Mouse (Mus musculus) lung, postnatal 4 days (tissue): ENCODE results near the gene Banp.

ENCODE experiments used
- DNase-seq, 2 experiments: peaks; one replicate each; pipeline ENCODE4 v3.0.0; 2021

Gene Banp

GRCm38 (mm10) chr8:121987892-121988291, 38.3 kb downstream of the Banp start:
- DNase-seq, result peak in 1 of 2 experiments; percentile 60

DNA sequence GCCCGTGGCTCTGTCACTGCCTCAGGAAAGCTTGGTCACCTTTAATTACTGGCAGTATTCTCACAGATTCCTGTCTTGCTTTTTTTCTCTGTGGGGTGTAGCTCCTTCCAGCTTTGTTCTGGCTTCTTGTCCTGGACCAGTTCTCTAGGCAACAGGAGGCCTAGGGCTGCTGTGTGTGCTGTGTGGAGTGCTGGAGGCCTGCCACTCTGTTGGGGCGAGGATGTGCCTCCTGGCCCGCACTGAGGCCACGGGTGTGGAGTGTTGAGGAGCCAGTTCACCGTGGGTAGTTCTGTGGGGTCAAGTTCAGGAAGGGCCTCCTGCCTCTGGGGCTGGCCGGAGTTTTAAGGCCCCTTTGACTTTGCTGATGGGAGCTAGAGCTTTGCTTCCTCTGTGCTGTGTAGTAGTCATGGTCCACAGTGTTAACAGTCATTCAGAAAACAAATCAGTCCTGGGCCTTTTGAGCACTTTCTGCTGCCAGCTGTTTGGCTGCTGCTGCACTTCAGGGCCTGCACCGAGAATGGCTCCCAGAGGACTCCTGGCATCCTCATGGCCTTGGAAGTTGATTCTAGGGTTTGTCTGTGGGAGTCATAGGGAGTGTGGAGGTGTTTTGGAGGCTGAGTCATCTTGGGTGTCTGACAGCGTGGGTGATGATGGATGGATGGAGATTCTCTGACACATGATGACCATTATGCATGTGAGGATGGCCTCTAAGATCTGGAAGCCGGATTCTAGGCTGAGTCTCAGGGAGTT, 41.1 kb downstream of the Banp start:
- no peak for DNase-seq

DNA sequence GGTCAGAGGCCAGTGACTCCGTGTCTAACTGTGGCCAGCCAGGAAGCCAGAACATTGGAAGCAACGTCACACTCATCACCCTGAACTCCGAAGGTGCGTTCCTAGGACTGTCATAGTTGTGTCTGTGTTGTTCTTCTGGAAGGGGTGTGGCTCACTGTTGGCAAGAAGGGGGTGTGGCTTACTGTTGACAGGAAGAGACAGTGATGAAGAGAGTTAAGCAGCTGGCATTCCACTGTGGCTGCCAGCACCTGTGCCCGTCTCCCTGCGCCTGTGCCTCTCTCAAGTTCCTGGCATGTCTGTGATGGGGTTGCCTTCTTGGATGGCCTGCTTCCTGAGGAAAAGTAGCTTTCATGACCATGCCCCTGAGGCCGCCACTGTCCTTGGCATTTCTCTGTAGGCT, 42.1 kb downstream of the Banp start:
- DNase-seq, result no peak

DNA sequence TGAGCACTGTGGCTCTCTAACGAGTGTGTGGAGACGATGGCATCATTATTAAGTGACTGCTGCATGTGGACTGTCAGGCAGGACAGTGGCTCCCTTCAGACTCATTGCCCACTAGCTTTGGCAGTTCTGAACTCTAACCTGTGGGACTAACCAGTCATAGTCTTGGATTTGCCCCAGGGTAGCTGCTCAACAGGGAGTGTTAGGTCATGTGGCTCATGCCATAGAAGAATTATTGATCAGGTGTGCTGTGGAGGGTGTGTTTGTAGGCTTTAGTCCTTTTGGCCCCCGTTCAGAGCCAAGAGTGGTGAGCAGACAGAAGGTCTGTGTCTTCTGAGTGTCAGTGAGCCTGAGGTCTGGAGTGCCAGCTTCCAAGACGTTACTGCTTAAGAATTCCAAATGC, 43.4 kb downstream of the Banp start:
- DNase-seq, result no peak

DNA sequence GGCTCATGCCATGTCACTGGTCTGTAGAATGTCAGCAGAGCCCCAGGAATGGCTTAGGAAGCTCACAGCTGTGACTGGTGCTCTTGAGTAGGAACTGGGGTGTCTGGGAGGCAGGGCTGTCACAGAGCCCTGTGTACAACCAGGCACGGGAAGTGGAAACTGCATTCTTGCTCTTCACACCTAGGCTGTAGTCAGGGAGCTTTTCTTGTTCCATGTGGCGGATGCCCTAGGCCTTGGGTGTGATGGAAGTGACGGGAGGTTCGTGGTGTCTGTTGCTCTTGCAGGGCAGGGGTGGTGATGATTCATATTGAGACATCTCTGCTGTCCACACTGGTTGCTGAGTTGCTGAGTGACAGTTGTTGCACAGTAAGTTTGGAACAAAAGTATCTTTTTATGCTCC, 45.6 kb downstream of the Banp start:
- no peak for DNase-seq

GRCm38 (mm10) chr8:121995895-121996294, 46.3 kb downstream of the Banp start:
- DNase-seq, result no peak

GRCm38 (mm10) chr8:121998631-121999030, 49.1 kb downstream of the Banp start:
- no peak for DNase-seq

DNA sequence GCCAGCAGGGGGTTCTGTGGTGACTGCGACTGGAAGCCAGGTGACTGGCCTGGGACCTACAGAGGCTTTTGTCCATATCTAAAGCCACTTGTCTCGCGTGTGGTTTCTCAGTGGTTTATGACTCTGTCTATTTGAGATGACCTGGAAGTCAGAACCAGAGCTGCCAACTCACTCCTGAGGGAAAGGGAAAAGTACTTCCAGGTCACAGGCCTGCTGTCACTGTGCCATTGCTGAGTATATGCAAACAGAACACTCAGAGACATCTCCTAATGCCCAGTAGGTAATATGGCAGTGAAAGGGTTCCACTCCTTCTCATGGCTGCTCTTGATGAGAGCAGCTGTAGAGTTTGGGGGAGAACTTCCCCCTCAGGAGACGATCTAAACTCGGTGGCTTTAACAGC, 49.7 kb downstream of the Banp start:
- no peak for DNase-seq

GRCm38 (mm10) chr8:122001339-122002115, 52.0 kb downstream of the Banp start:
- peak; percentile 24 to 50 for DNase-seq

DNA sequence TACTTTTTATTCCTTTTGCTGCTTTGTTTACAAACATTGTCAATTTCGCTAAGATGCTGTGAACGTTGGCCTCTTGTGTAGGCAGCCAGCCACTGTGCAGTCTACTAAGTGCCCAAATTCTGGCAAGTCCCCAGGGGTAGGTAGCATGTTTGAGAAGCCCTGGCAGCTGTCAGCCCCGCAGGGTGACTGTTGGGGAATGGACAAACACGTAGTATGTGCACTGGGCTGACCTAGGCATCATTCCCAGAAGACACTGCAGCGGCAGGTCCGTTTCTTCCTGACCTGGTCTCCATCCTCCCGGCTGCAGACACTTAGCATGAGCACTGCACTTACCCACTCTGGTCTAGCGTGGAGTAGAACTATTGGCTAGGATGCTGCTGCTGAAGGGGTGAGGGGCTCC, 54.1 kb downstream of the Banp start:
- no peak for DNase-seq

DNA sequence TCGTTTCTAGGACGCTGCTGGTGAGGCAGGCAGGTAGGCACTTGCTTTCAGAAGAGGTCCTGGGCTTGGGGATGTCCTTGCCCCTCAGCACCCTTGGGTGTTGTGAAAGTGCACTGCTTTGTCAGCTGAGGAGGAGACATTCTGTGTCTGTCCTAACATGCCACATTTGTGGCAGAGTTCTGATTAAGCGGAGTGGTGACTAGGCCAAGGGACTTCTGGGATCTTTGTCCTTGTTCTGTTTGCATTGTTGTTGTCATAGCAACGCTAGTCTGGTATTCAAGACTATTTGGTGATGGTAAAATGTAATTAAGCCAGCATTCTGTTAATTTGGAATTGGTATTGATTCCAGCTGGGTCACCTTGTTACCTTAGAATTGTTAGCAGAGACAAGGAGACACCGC, 54.6 kb downstream of the Banp start:
- DNase-seq, result no peak

GRCm38 (mm10) chr8:122005422-122006204, 56.1 kb downstream of the Banp start:
- no peak for DNase-seq

- no peak for DNase-seq
These were observed 57.3 kb downstream of the Banp start for GRCm38 (mm10) chr8:122006688-122007484.

GRCm38 (mm10) chr8:122008395-122008794, 58.8 kb downstream of the Banp start:
- DNase-seq, result no peak

DNA sequence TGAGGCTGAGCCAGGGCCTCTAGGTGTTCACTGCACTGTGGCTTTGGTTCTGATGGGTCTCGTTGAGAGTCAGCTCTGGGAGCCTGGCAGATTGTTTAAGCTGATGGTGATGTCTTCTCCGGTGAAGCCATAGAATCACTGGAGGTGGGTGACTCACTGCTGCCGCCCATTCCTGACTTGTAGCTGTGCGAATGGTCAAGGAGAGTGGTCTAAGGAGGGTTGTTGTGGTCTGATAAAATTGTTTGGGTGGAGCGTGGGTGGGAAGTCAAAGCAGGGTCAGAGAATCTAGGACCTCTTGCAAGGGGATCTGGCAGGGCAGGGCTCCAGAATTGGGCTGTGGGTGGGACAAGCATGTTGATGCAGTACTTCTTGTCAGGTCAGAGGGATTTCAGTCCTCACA, 61.1 kb downstream of the Banp start:
- DNase-seq, result no peak

GRCm38 (mm10) chr8:122011066-122011588, 61.6 kb downstream of the Banp start:
- no peak for DNase-seq

GRCm38 (mm10) chr8:122014606-122015005, 65.1 kb downstream of the Banp start:
- DNase-seq, result no peak

- peak; percentile 44 to 79 for DNase-seq
These were observed 68.7 kb downstream of the Banp start for GRCm38 (mm10) chr8:122018046-122018831.

DNA sequence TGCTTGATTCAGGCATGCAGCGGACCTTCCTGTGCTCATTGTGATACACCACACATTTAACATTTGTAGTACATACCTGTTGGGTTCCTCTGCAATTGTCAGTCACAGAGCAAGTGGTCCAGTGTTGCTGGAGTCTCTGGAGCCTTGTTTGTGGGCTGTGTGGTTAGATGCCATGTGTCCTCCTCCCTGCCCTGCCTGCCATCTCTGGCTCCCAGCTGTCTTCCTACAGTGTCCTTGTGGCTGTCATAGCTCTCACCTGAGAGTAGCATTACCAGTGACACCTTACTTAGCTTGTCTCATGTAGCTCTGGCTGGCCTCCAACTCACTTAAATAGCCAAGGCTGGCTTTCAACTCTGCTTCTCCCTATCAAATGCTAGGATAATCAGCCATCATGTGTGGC, 69.6 kb downstream of the Banp start:
- DNase-seq, result no peak

GRCm38 (mm10) chr8:122020050-122020771, 70.7 kb downstream of the Banp start:
- DNase-seq, result no peak

DNA sequence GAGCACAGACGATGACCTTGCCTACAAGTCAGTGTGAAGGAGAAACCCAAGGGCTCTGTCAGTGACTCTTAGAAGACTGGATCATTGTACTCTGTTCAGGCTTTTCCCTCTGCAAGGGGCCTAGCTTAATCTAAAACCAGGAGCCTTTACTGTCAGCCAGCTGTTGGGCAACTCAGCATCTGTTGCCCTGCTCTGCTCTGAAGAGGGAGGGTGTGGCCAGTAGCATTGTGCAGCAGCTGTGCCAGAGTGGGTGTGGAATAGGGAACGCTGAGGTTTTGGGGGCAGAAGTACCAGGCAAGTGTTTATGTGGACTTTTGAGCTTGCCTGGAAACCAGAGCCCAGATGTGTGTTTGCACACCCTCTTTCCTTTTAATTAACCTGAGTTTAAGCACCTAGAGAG, 72.2 kb downstream of the Banp start:
- peak; percentile 46 to 70 for DNase-seq
